Mouse (Mus musculus): ENCODE data around the gene Cycs. TPM values are rescaled to one million over a fixed set of nuclear protein-coding genes. Genes with fewer than 3 reads are reported as not detected.

Cycs gene
- polyA plus RNA-seq, 1 experiment: 51.9 TPM

DNA sequence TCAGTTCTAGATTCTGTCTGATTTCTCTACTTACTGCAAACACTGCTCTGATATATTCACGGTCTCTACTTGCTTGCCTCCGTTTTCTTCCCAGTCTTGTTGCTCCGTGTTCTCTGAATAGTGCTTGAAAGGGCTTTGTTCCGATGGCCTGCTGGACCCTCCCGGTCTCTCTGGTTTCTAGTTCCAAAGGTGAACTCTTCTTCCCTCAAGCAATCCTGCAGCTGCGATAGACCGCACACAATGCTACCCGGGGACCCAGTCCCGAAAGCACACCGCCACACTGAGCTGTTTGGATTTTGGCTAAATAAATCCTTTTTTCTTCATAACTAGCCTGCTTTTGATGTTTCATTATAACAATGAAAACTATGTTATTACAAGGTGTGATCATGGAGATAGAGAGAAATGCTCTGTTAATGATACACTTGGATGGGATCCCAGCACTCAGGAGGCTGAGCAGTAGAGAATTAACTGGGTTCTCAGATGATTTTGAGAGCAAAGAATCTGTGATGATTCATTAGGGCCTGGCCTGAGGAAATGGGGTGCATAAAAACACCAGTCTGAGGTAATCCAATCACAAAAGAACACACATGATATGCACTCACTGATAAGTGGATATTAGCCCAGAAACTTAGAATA, 42.0 kb downstream of the Cycs start:
- no peak overlapping the region for H3ac ChIP-seq (ENCODE audit: control insufficient read depth, insufficient read length)
- TF ChIP-seq CEBPB (IDR thresholded peaks at IDR 0.05; ENCODE audit: insufficient read depth, poor library complexity, severe bottlenecking) (no peak), MYOG (IDR thresholded peaks at IDR 0.05; ENCODE audit: control insufficient read depth in 1 of 3, insufficient read depth in 1 of 3, insufficient read length in 2 of 3, low read depth in 2 of 3) (no peak), TCF12 (IDR thresholded peaks at IDR 0.05; ENCODE audit: insufficient read depth, poor library complexity, severe bottlenecking) (no peak), SRF (IDR thresholded peaks at IDR 0.05; ENCODE audit: control insufficient read depth, insufficient read length, low read depth) (no peak), TCF3 (IDR thresholded peaks at IDR 0.05; ENCODE audit: insufficient read length, low read depth) (no peak)
- no peak overlapping the region for H3K4me2 ChIP-seq (ENCODE audit: low read depth)
- no peaks in the 10 kb centered on the region for H3K27me3 ChIP-seq (ENCODE audit: control insufficient read depth, insufficient read depth, insufficient read length)
- no peaks in the 10 kb centered on the region for H3K36me3 ChIP-seq (ENCODE audit: control insufficient read depth, insufficient read depth)
- H3K4me3 ChIP-seq: no peak overlapping the region
- H3K79me2 ChIP-seq (ENCODE audit: control insufficient read depth, insufficient read depth): no peaks in the 10 kb centered on the region

DNA sequence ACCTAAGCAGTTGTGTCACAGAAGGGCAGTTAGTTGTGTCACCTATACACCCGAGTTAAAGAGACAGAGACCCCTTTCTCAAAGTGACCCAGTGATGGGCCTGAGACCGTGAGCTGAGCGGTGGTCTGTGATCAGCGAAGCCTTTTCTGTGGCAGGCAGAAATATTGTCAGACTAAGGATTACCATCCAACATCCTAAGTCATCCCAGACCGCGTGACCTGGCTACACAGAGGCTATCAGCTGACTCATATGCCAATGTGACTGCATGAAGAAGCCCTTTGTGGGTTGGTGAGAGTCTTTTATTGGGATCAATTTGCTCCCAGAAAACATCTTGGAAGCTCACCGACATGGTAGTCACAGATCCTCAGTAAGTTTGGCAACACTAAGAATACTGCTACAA, 43.6 kb downstream of the Cycs start:
- H3K79me2 ChIP-seq (ENCODE audit: control insufficient read depth, insufficient read depth): no peaks in the 10 kb centered on the region
- H3ac ChIP-seq (ENCODE audit: control insufficient read depth, insufficient read length): no peak overlapping the region
- TF ChIP-seq TCF12 (IDR thresholded peaks at IDR 0.05; ENCODE audit: insufficient read depth, poor library complexity, severe bottlenecking) (no peak), REST (IDR thresholded peaks at IDR 0.05; ENCODE audit: insufficient read depth, insufficient read length) (no peak), USF1 (IDR thresholded peaks at IDR 0.05; ENCODE audit: low read depth) (no peak), POLR2AphosphoS2 (IDR thresholded peaks at IDR 0.05; ENCODE audit: insufficient read length, low read depth) (no peak), MYOD1 (IDR thresholded peaks at IDR 0.05; ENCODE audit: control insufficient read depth in 1 of 3, insufficient read length in 2 of 3, low read depth in 2 of 3) (no peak), MAX (IDR thresholded peaks at IDR 0.05; ENCODE audit: low read depth) (no peak), TCF3 (IDR thresholded peaks at IDR 0.05; ENCODE audit: insufficient read length, low read depth) (no peak), SRF (IDR thresholded peaks at IDR 0.05; ENCODE audit: control insufficient read depth, insufficient read length, low read depth) (no peak), MYOG (IDR thresholded peaks at IDR 0.05; ENCODE audit: control insufficient read depth in 1 of 3, insufficient read depth in 1 of 3, insufficient read length in 2 of 3, low read depth in 2 of 3) (no peak), E2F4 (IDR thresholded peaks at IDR 0.05; ENCODE audit: insufficient read depth) (no peak), POLR2A (IDR thresholded peaks at IDR 0.05; ENCODE audit: insufficient read length, low read depth) (no peak), CEBPB (IDR thresholded peaks at IDR 0.05; ENCODE audit: insufficient read depth, poor library complexity, severe bottlenecking) (no peak)
- no peak overlapping the region for H3K4me2 ChIP-seq (ENCODE audit: low read depth)
- H3K27me3 ChIP-seq (ENCODE audit: control insufficient read depth, insufficient read depth, insufficient read length): no peaks in the 10 kb centered on the region
- H3K4me3 ChIP-seq: no peak overlapping the region
- no peaks in the 10 kb centered on the region for H3K36me3 ChIP-seq (ENCODE audit: control insufficient read depth, insufficient read depth)

DNA sequence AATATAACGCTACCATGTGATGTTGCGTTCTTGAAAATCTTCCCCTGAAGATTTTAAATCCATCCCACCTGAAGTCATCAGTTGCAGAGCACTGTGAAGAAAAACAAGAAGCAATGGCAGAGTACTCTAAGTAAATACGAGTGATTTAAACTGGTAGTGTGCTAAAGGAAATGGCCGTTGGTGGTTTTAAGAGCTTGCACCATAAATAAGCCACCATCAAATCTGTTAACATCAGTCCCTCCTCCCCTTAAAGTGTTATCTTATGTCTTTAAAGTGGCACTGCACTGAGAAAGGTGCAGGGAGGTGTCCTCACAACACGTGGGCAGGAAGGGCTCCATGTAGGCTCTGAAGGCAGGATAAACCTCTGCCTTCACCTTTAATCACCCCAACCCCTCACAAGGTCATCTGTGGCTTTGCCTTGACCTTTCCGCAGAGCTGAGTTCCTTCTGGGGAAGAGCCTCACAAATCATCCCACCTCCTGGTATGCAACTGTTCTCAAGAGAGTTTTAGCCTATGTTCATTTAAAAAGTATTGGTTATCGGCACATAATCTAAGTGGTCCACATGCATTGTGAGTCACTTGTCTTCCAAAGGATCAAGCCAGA, 44.7 kb downstream of the Cycs start:
- Histone ChIP-seq H3K79me2 (ENCODE audit: control insufficient read depth, insufficient read depth) (no peaks in the 10 kb centered on the region), H3K4me3 (no peak overlapping the region), H3K36me3 (ENCODE audit: control insufficient read depth, insufficient read depth) (no peaks in the 10 kb centered on the region), H3ac (ENCODE audit: control insufficient read depth, insufficient read length) (no peak overlapping the region), H3K4me2 (ENCODE audit: low read depth) (no peak overlapping the region), H3K27me3 (ENCODE audit: control insufficient read depth, insufficient read depth, insufficient read length) (no peaks in the 10 kb centered on the region)
- TF ChIP-seq MAX (IDR thresholded peaks at IDR 0.05; ENCODE audit: low read depth): no peak

DNA sequence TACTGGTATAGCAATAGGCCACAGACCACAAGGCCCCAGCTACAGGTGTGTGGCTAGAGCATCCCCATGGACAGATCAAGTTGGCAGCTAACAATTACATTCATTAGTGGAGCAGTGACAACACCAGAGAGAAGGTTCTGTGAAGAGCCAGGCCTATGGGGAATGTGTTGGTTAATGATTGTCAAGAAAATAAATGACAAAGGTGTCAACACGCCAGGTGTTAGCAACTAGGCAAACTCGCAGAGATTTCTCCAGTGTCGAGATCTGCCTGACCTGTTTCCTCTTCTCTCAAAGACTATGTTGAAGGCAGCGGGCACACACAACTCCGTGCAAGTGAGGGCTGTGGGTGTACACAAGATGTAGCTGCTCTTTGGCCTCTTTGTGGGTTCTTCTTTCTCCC, 46.2 kb downstream of the Cycs start:
- Histone ChIP-seq H3K4me3 (no peak overlapping the region), H3K4me2 (ENCODE audit: low read depth) (no peak overlapping the region), H3K36me3 (ENCODE audit: control insufficient read depth, insufficient read depth) (no peaks in the 10 kb centered on the region), H3ac (ENCODE audit: control insufficient read depth, insufficient read length) (no peak overlapping the region), H3K79me2 (ENCODE audit: control insufficient read depth, insufficient read depth) (no peaks in the 10 kb centered on the region), H3K27me3 (ENCODE audit: control insufficient read depth, insufficient read depth, insufficient read length) (no peaks in the 10 kb centered on the region)
- TF ChIP-seq MYOG (IDR thresholded peaks at IDR 0.05; ENCODE audit: control insufficient read depth in 1 of 3, insufficient read depth in 1 of 3, insufficient read length in 2 of 3, low read depth in 2 of 3): no peak
- no peak for TF ChIP-seq USF1 (IDR thresholded peaks at IDR 0.05; ENCODE audit: low read depth)
- TF ChIP-seq POLR2AphosphoS2 (IDR thresholded peaks at IDR 0.05; ENCODE audit: insufficient read length, low read depth): no peak
- no peak for TF ChIP-seq CEBPB (IDR thresholded peaks at IDR 0.05; ENCODE audit: insufficient read depth, poor library complexity, severe bottlenecking)
- TF ChIP-seq TCF12 (IDR thresholded peaks at IDR 0.05; ENCODE audit: insufficient read depth, poor library complexity, severe bottlenecking): no peak
- no peak for TF ChIP-seq MAX (IDR thresholded peaks at IDR 0.05; ENCODE audit: low read depth)
- TF ChIP-seq MYOD1 (IDR thresholded peaks at IDR 0.05; ENCODE audit: control insufficient read depth in 1 of 3, insufficient read length in 2 of 3, low read depth in 2 of 3): no peak

DNA sequence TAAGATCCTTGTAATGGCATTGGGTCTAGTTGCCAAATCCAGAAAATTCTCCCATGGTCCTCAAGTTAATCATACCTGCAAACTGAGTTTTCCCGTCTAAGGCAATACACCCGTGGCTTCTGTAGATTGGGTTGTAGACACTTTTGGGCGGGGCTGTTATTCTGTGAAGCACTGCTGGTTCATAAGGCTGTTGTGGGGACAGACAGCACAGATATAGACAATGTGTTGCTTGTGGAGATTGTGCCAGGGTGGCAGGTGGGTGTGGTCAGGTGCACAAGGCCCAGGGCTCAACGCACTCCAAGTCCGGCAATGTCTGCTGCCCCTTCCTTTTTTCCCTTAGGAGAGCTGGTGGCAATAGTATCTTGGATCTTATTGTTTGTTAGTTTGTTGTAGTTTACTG, 48.0 kb downstream of the Cycs start:
- H3K27me3 ChIP-seq (ENCODE audit: control insufficient read depth, insufficient read depth, insufficient read length): no peaks in the 10 kb centered on the region
- H3K36me3 ChIP-seq (ENCODE audit: control insufficient read depth, insufficient read depth): no peaks in the 10 kb centered on the region
- H3K4me3 ChIP-seq: no peak overlapping the region
- TF ChIP-seq MYOD1 (IDR thresholded peaks at IDR 0.05; ENCODE audit: control insufficient read depth in 1 of 3, insufficient read length in 2 of 3, low read depth in 2 of 3) (no peak), TCF12 (IDR thresholded peaks at IDR 0.05; ENCODE audit: insufficient read depth, poor library complexity, severe bottlenecking) (no peak), CEBPB (IDR thresholded peaks at IDR 0.05; ENCODE audit: insufficient read depth, poor library complexity, severe bottlenecking) (no peak), USF1 (IDR thresholded peaks at IDR 0.05; ENCODE audit: low read depth) (no peak), REST (IDR thresholded peaks at IDR 0.05; ENCODE audit: insufficient read depth, insufficient read length) (no peak), POLR2AphosphoS2 (IDR thresholded peaks at IDR 0.05; ENCODE audit: insufficient read length, low read depth) (no peak), SRF (IDR thresholded peaks at IDR 0.05; ENCODE audit: control insufficient read depth, insufficient read length, low read depth) (no peak), MAX (IDR thresholded peaks at IDR 0.05; ENCODE audit: low read depth) (no peak), MYOG (IDR thresholded peaks at IDR 0.05; ENCODE audit: control insufficient read depth in 1 of 3, insufficient read depth in 1 of 3, insufficient read length in 2 of 3, low read depth in 2 of 3) (no peak), TCF3 (IDR thresholded peaks at IDR 0.05; ENCODE audit: insufficient read length, low read depth) (no peak)
- no peaks in the 10 kb centered on the region for H3K79me2 ChIP-seq (ENCODE audit: control insufficient read depth, insufficient read depth)
- H3K4me2 ChIP-seq (ENCODE audit: low read depth): no peak overlapping the region
- no peak overlapping the region for H3ac ChIP-seq (ENCODE audit: control insufficient read depth, insufficient read length)

Other genes with a start within 250 kb of the Cycs start
- gene Osbpl3, start 110.3 kb downstream of the Cycs start, polyA plus RNA-seq (2012; fragmentation: generic; extraction: Trizol): 8.9 TPM
- 0.01 TPM for gene 4921507P07Rik, start 30.1 kb upstream of the Cycs start, polyA plus RNA-seq (2012; fragmentation: generic; extraction: Trizol)
- gene Npvf, start 87.9 kb upstream of the Cycs start, polyA plus RNA-seq (2012; fragmentation: generic; extraction: Trizol): not detected

Data from myocyte (in vitro differentiated cells).